Mouse (Mus musculus): ENCODE results near the gene Mok.

Mok gene

GRCm38 (mm10) chr12:110806301-110806970 is 34.3 kb downstream of the Mok start:
- peak; percentile 53 for DNase-seq

DNA sequence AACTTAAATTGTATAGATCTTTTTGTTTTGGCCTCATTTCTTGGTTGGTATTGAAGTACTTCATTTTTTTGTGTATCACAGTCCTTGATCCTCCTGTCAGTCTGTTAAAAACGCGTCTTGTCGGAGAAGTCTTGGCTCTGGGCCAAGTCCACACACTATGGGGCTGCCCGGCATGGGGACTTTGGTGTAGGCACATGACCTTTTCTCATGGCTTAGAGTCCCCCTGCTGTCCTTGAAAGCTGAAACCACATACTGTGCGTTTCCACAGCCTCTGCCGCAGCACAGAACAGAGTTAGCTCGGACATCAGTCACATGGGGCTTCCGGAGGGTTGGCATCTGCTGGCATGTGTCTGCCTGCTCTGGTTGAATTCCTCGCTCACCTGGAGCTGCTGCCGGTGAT is 36.5 kb downstream of the Mok start:
- DNase-seq: no peak

GRCm38 (mm10) chr12:110802674-110803297 is 38.0 kb downstream of the Mok start:
- DNase-seq: peak; percentile 24

- peak; percentile 31 for DNase-seq
These were observed 38.8 kb downstream of the Mok start for GRCm38 (mm10) chr12:110801876-110802464.

DNA sequence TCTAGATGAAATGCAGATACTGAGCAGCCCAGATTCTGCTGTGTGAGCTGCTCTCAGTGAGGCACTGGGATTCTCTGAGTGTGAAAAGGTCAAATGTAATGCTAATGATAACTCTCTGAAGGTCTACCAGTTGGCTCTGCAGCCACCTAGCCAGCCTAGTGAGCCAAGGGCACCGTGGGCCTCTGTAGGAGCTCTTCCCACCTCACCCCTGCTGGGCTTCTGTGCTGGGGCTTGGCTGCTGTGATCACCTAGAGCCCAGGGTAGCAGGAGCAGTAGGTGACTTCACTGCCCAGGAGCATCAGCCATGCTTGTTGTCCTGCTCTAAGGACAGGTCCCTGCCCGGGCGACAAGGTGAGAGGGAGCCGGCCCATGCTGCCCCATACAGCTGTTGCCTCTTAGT is 41.5 kb downstream of the Mok start:
- no peak for DNase-seq

DNA sequence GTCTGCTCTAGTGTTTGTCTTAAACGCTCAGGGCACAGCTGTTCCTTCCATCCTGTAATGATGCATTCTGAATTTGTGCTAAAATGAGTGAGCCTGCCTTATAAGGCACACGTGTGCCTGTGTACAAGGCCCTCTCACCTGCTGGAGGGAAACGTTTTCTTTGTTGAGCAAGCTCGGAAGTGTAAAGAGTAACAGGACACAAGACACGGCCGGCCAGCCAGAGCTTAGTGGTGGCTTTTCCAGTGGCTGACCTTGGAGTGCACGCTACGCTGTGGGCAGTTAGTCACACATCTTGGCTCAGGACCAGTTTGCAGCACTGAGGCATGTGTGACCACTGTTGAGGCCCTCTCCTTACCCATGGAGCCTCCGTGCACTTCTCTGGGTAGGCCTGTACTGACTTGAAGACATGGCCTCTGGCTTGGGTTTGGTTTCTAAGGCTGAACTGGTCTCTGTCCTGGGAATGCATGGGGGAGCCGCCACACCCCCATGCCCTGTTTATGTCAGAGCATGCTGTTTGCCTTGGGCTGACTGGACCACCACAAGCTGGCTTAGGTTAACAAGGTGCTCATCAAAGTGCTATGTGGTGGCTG is 42.8 kb downstream of the Mok start:
- DNase-seq: peak; percentile 58

DNA sequence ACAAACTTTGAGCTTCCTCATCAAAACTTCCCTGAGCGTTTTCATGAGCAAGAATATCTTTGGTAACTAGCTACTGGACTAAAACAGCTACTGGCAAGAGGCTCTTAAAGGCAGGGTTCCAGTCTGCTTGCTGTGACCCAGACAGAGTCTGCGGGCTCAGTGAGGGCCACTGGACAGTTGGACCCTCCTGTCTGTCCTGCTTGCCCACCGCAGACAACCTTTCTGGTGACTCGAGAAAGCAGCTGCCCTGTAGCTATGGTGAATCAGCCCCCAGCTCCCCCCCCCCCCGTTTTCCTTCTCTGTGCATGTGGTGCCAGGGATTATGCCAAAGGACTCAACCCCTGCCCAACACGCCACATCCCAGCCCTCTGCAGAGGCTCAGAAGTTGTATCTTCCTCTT is 43.5 kb downstream of the Mok start:
- no peak for DNase-seq

DNA sequence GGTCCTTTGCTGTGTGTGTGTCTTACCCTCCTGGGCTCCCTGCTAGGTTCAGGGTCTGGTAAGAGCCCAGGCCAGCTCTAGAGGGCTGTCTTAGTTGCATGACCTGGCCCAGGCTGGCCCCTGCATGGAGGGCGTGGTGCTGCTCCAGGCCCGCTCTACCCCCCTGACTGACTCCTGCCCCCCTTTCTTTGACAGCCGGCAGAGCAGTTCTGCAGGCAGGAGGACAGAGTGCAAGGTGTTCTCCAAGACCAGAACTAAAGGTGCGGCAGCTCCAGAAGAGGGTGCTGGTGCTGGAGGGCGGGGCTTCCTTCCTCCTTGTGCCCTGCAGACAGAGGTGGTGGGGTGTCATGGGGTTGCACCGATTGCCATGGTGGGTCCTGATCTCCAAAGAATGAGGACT is 44.0 kb downstream of the Mok start:
- peak; percentile 33 for DNase-seq

GRCm38 (mm10) chr12:110795035-110795434 is 45.7 kb downstream of the Mok start:
- DNase-seq: no peak

DNA sequence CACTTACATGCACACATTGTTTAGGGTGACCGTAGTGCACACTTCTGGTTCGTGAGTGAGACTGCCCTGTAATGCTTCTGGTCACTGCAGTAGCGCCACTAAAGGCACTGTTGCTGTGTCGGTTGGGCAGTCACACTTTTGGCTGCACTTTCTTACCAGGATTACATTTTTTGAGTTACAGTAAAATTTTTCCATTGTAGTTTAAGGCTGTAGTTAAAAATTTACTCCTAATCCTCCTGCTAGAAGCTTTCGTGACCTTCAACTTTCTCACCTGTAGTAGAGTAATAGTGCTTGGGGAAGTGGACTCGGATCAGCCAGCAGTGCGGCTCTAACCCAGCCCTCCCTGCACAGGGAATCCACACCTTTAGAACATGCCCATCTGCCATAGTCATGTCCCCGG is 49.7 kb downstream of the Mok start:
- DNase-seq: no peak

- DNase-seq: no peak
These were observed 50.2 kb downstream of the Mok start for GRCm38 (mm10) chr12:110790580-110790979.

GRCm38 (mm10) chr12:110786243-110786642 is 54.5 kb downstream of the Mok start:
- DNase-seq: no peak

DNA sequence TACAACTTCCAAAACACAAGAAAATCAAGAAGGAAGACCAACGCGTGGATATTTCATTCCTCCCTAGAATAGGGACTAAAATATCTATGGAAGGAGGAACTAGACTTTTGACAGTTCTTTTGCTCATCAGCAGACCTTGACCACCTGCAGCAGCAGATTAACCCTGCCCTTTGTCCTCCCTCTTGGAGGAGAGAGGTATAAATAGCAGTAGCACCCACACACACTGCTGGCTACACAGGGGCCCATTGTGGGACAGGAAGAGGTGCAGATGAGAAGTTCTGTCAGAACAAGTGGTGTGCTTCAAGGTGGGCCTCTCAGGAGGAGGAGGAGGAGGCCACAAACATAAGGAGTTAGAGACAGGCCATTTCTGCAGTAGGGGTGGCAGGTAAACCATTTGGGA is 56.5 kb downstream of the Mok start:
- DNase-seq: no peak

- no peak for DNase-seq
These were observed 58.5 kb downstream of the Mok start for GRCm38 (mm10) chr12:110782278-110782677.

DNA sequence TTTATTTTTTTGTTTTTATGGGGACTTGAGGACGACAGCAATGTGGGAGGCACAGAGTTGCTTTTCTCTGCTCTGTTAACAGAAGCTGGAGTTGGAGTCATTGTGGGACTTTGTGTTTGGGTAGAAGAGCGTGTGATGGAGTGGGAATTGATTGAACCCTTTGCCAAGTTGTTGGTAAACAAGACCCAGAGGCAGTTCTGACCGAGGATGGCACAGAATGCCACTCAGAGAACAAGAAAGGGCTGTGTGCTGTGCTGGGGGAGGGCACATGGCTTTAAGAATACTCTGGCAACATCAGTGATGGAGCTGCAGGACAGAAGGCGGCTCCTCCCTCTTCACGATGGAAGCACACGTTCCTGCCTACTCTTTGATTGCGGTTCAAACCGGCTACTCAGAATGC is 59.6 kb downstream of the Mok start:
- DNase-seq: no peak

- DNase-seq: no peak
These were observed 61.4 kb downstream of the Mok start for GRCm38 (mm10) chr12:110779296-110779695.

GRCm38 (mm10) chr12:110777853-110778252 is 62.9 kb downstream of the Mok start:
- DNase-seq: no peak

- peak; percentile 19 for DNase-seq
These were observed 64.9 kb downstream of the Mok start for GRCm38 (mm10) chr12:110775628-110776426.

- DNase-seq: no peak
These were observed 68.8 kb downstream of the Mok start for GRCm38 (mm10) chr12:110771961-110772360.

DNA sequence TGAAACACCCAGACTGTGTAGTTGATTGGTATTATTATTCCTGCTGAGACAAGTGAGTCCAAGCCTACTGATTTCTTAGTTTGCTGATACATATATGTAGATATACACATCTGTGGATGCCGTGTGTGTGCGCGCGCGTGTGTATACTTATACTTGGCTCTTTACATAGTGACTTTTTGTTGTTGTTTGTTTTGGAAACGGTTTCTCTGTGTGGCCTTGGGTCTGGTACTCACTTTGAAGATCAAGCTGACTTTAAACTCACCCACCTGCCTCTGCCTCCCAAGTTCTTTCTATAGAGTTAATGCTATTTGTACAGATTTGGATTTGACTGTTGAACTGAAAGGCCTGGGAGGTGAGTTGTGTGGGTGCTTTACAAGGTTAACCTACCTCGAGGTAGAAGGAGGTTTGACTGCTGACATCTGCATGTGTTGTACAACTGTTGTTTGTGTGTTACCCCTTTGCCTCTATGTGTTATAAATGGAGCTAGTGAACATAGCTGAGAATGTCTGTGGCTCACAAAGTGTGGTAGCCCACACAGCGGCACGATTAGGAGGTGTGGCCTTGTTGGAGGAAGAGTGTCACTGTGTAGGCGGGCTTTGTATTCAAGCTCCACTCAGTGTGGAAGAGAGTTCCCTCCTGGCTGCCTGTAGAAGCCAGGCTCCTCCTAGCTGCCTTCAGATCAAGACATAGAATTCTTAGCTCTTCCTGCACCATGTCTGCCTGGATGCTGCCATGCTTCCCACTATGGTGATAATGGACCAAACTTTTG is 70.1 kb downstream of the Mok start:
- peak; percentile 54 for DNase-seq

DNA sequence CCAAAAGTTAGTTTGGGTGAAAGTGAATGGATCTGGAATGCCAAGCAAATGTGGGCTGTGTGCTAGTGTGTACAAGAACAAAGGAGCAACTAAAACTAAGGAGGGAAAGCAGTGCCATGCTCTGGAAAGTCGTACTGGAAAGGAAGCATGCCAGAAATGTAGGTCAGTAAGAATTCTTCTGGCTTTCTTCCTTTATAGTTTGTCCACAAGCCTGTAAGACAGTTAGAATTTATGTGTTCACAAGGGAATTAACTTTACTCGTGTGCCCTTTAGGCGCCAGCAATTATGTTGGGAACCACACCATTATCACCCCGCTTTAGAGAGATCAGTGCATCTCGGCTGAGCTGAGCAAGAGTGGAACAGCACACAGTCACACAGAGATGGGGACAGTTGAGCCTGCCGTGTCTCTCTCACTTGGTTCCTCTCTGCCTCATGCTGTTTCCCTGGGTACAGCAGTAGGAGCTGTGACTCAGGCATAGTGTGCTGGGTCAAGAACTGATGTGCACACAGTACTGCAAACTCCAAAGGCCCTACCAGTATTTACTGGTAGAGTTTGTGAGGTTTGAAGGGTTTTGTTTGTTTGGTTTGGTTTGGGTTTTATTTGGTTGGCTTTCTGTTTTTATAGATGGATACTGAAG is 71.0 kb downstream of the Mok start:
- no peak for DNase-seq

- no peak for DNase-seq
These were observed 72.2 kb downstream of the Mok start for GRCm38 (mm10) chr12:110768562-110768961.
